Mouse (Mus musculus) liver, embryonic 14.5 days (tissue): ENCODE results near the gene Pcyox1. TPM values are rescaled to one million over a fixed set of nuclear protein-coding genes. Genes with fewer than 3 reads are reported as not detected.

ENCODE experiments used
- ATAC-seq: fragments of 200-750 bp; cut with Nextera tagmentation; 2 replicates; pipeline ENCODE4 v1.8.0; 2017; ENCODE audit warnings: moderate number of reproducible peaks, mild to moderate bottlenecking, moderate library complexity; ENCODE audit not compliant: insufficient read depth
- DNase-seq, 3 experiments: peaks; one replicate each; pipeline ENCODE4 v3.0.0-alpha.2; 2012 to 2013; ENCODE audit warnings: low read depth in 3 of 3, low spot score in 3 of 3
- H3K27ac ChIP-seq: fragments of 300-500 bp; sonication (generic); 2 replicates; pipeline ENCODE4 v1.5.1; 2014; ENCODE audit warnings: moderate library complexity, mild to moderate bottlenecking, control low read depth, inconsistent platforms
- H3K27me3 ChIP-seq: fragments of 300-500 bp; sonication (generic); 2 replicates; pipeline ENCODE4 v1.6.1; 2014; ENCODE audit warnings: mild to moderate bottlenecking, low read length, moderate library complexity; ENCODE audit not compliant: control insufficient read depth, insufficient read depth
- H3K36me3 ChIP-seq: fragments of 300-500 bp; sonication (generic); replicated peaks from 2 replicates; pipeline ENCODE4 v1.6.1; 2014; ENCODE audit warnings: low read depth; ENCODE audit not compliant: control insufficient read depth, insufficient read depth
- H3K4me1 ChIP-seq, 2 experiments: fragments of 200-500 bp in 1 of 2; fragments of 300-500 bp in 1 of 2; sonication (generic) in 1 of 2; replicated peaks; 2 replicates each; pipeline ENCODE4 v1.6.1; 2012 to 2014; ENCODE audit warnings: antibody characterized with exemption in 1 of 2, inconsistent platforms in 1 of 2, low read length in 1 of 2; ENCODE audit not compliant: control insufficient read depth in 2 of 2, insufficient read depth in 2 of 2
- H3K4me2 ChIP-seq: fragments of 300-500 bp; sonication (generic); 2 replicates; pipeline ENCODE4 v1.6.1; 2014; ENCODE audit warnings: low read depth, mild to moderate bottlenecking, control low read depth, moderate library complexity
- H3K4me3 ChIP-seq, 2 experiments: fragments of 200-500 bp in 1 of 2; fragments of 300-500 bp in 1 of 2; sonication (generic) in 1 of 2; 2 replicates each; pipeline ENCODE4 v1.5.1; 2012 to 2014; ENCODE audit warnings: low read depth in 2 of 2, low read length in 2 of 2, mild to moderate bottlenecking in 2 of 2, control low read depth in 1 of 2, inconsistent platforms in 1 of 2, moderate library complexity in 1 of 2; ENCODE audit not compliant: insufficient read depth in 1 of 2
- H3K9ac ChIP-seq: fragments of 300-500 bp; sonication (generic); replicated peaks from 2 replicates; pipeline ENCODE4 v1.6.1; 2014; ENCODE audit warnings: mild to moderate bottlenecking, control low read depth, moderate library complexity
- H3K9me3 ChIP-seq: fragments of 300-500 bp; sonication (generic); 2 replicates; pipeline ENCODE4 v1.6.1; 2016; ENCODE audit warnings: low read length, mixed read lengths; ENCODE audit not compliant: control insufficient read depth
- CTCF ChIP-seq: IDR thresholded peaks from 2 replicates; pipeline ENCODE4 v1.5.1; 2016; ENCODE audit warnings: antibody characterized with exemption, low read depth, control low read depth
- EP300 ChIP-seq: IDR thresholded peaks from 2 replicates; pipeline ENCODE4 v1.6.1; 2016; ENCODE audit warnings: antibody characterized with exemption, low read depth
- WGBS: fragments of 180-500 bp; shearing (Covaris S2); extraction: QIAGEN DNeasy Blood & Tissue Kit; methylation state at CpG from one replicate; pipeline ENCODE4 v1.1.7; 2014; ENCODE audit not compliant: insufficient replicate concordance; 5-methylcytosine and 5-hydroxymethylcytosine counted together
- polyA plus RNA-seq, 2 experiments: library from polyadenylated mRNA; depleted of rRNA in 1 of 2; stranded (reverse) in 1 of 2; unstranded in 1 of 2; fragments of >200 nt; fragmentation: Nextera tagmentation in 1 of 2; extraction: Ambion mirVana in 1 of 2; gene quantifications; 2 replicates each; pipeline versions ENCODE4 v1.2.1 to v1.2.3; 2012 to 2014

The Pcyox1 gene
- polyA plus RNA-seq, 2 experiments, result 22.0 to 37.7 TPM

- Histone ChIP-seq H3K4me3 (peak within 1 kb of the TSS; percentile 89 to 97), H3K9me3 (no peaks in the 10 kb centered on the region), H3K9ac (peak within 1 kb of the TSS; percentile 97), H3K27me3 (no peaks in the 10 kb centered on the region), H3K27ac (peak within 1 kb of the TSS; percentile 94), H3K4me1 (peaks cover 5 to 8% of the 10 kb centered on the region in 2 experiments; a peak in 2 of 4 replicates), H3K36me3 (peaks cover 1% of the 10 kb centered on the region), H3K4me2 (peak within 1 kb of the TSS; percentile 93)
- peak; percentile 90 to 93 (median 90) for DNase-seq
- peak; percentile 95 for ATAC-seq
- WGBS, result under 1% methylated on average over 59 of the region's 59 CpGs
- TF ChIP-seq CTCF (peak; percentile 76), EP300 (0 out of 2 replicates have a peak, but pooled peaks have one; percentile 13)
These were observed 41.5 kb upstream of the Pcyox1 start, which contains the start of gene C87436 for GRCm38 (mm10) chr6:86438272-86439118. Gene C87436, plus strand, starts transcription at chr6:86438374.

- Histone ChIP-seq H3K36me3 (no peaks in the 10 kb centered on the region), H3K27ac (peak overlapping the region; percentile 94), H3K4me2 (peak overlapping the region; percentile 93), H3K27me3 (no peaks in the 10 kb centered on the region), H3K9ac (peak overlapping the region; percentile 97), H3K4me3 (peak overlapping the region; percentile 89 to 97), H3K9me3 (no peaks in the 10 kb centered on the region), H3K4me1 (peaks cover 5 to 8% of the 10 kb centered on the region in 2 experiments; a peak in 2 of 4 replicates)
- WGBS, result 2% methylated on average over 14 of the region's 14 CpGs
- peak; percentile 57 to 71 (median 62) for DNase-seq
- TF ChIP-seq CTCF, result peak; percentile 80
- no peak for TF ChIP-seq EP300
- ATAC-seq, result peak; percentile 66
These were observed 40.8 kb upstream of the Pcyox1 start for GRCm38 (mm10) chr6:86437711-86438110.

GRCm38 (mm10) chr6:86433696-86434095, 36.7 kb upstream of the Pcyox1 start:
- H3K4me1 ChIP-seq, result peaks cover 2 to 3% of the 10 kb centered on the region in 2 experiments; a peak in 1 of 4 replicates
- ATAC-seq (no peak), DNase-seq (no peak)
- no peak overlapping the region for H3K9ac ChIP-seq
- no peak overlapping the region for H3K4me3 ChIP-seq
- 81% methylated on average over 1 of the region's 1 CpGs for WGBS
- H3K4me2 ChIP-seq, result no peak overlapping the region
- H3K36me3 ChIP-seq, result peaks cover 4% of the 10 kb centered on the region; the same call in 1 of the 2 replicates
- no peaks in the 10 kb centered on the region for H3K9me3 ChIP-seq
- H3K27me3 ChIP-seq, result no peaks in the 10 kb centered on the region
- H3K27ac ChIP-seq, result no peak overlapping the region
- TF ChIP-seq CTCF (no peak), EP300 (no peak)

GRCm38 (mm10) chr6:86431531-86431930, 34.6 kb upstream of the Pcyox1 start:
- WGBS, result 83% methylated on average over 3 of the region's 3 CpGs
- H3K27ac ChIP-seq, result no peak overlapping the region
- H3K36me3 ChIP-seq, result peaks cover 18% of the 10 kb centered on the region; the same call in 1 of the 2 replicates
- no peaks in the 10 kb centered on the region for H3K27me3 ChIP-seq
- H3K9me3 ChIP-seq, result no peaks in the 10 kb centered on the region
- no peak overlapping the region for H3K9ac ChIP-seq
- ATAC-seq (no peak), DNase-seq (no peak)
- H3K4me2 ChIP-seq, result no peak overlapping the region
- H3K4me1 ChIP-seq, result no peaks in the 10 kb centered on the region
- TF ChIP-seq EP300 (no peak), CTCF (no peak)
- no peak overlapping the region for H3K4me3 ChIP-seq

GRCm38 (mm10) chr6:86426358-86426757, 29.4 kb upstream of the Pcyox1 start, which contains the start of gene Gm44790:
Gene Gm44790, plus strand, starts transcription at chr6:86426658.
- Histone ChIP-seq H3K27me3 (no peaks in the 10 kb centered on the region), H3K27ac (no peak within 1 kb of the TSS), H3K36me3 (peaks cover 22% of the 10 kb centered on the region), H3K4me1 (no peaks in the 10 kb centered on the region), H3K4me2 (no peak within 1 kb of the TSS), H3K9ac (no peak within 1 kb of the TSS), H3K9me3 (no peaks in the 10 kb centered on the region), H3K4me3 (no peak within 1 kb of the TSS)
- no peak for TF ChIP-seq EP300
- no peak for TF ChIP-seq CTCF
- ATAC-seq (no peak), DNase-seq (no peak)
- WGBS, result 91% methylated on average over 1 of the region's 1 CpGs
